Mouse (Mus musculus) heart, adult 2 months (tissue): Measurements from ENCODE around the gene Tldc2. TPM values are rescaled to one million over a fixed set of nuclear protein-coding genes. Genes with fewer than 3 reads are reported as not detected.

ENCODE experiments used
- DNase-seq, 2 experiments: peaks; one replicate each; pipeline ENCODE4 v3.0.0; 2021
- H3K27ac ChIP-seq: fragments of 200-600 bp; 2 replicates; pipeline ENCODE4 v1.8.1; 2022
- H3K27me3 ChIP-seq: fragments of 200-500 bp; 2 replicates; pipeline ENCODE4 v1.6.1; 2012; ENCODE audit warnings: mild to moderate bottlenecking, low read length, inconsistent platforms, mixed read lengths; ENCODE audit not compliant: control insufficient read depth, insufficient read depth
- H3K36me3 ChIP-seq: fragments of 200-500 bp; 2 replicates; pipeline ENCODE4 v1.6.1; 2012; ENCODE audit warnings: low read length, inconsistent platforms; ENCODE audit not compliant: control insufficient read depth, insufficient read depth
- H3K4me1 ChIP-seq: fragments of 200-500 bp; 2 replicates; pipeline ENCODE4 v1.6.1; 2011; ENCODE audit warnings: low read length; ENCODE audit not compliant: control insufficient read depth, insufficient read depth
- H3K4me3 ChIP-seq: fragments of 200-600 bp; 2 replicates; pipeline ENCODE4 v1.8.1; 2022
- H3K79me2 ChIP-seq: fragments of 200-500 bp; replicated peaks from 2 replicates; pipeline ENCODE4 v1.6.1; 2012; ENCODE audit warnings: mild to moderate bottlenecking, inconsistent platforms, low read length, moderate library complexity, mixed read lengths; ENCODE audit not compliant: control insufficient read depth, insufficient read depth
- H3K9ac ChIP-seq: fragments of 200-500 bp; 2 replicates; pipeline ENCODE4 v1.6.1; 2012; ENCODE audit warnings: low read depth, mild to moderate bottlenecking, control low read depth, inconsistent platforms, low read length, mixed read lengths
- CTCF ChIP-seq: fragments of 200-600 bp; IDR thresholded peaks from 2 replicates; pipeline ENCODE4 v1.8.1; 2022; ENCODE audit warnings: antibody characterized with exemption, mild to moderate bottlenecking, moderate library complexity
- EP300 ChIP-seq: fragments of 200-500 bp; IDR thresholded peaks from 2 replicates; pipeline ENCODE4 v1.6.1; 2011; ENCODE audit warnings: low read depth, low read length, control low read depth; ENCODE audit not compliant: insufficient read depth
- POLR2A ChIP-seq: fragments of 200-500 bp; IDR thresholded peaks from 2 replicates; pipeline ENCODE4 v1.6.1; 2011; ENCODE audit warnings: mild to moderate bottlenecking, low read depth, low read length, control low read depth; ENCODE audit not compliant: insufficient read depth
- WGBS: fragments of 180-500 bp; shearing (Covaris S2); methylation state at CpG from one replicate; pipeline ENCODE4 v1.1.7; 2018; 5-methylcytosine and 5-hydroxymethylcytosine counted together
- intact Hi-C: fragments of 180-260 bp; cut with DNase I; formaldehyde crosslinking; loops from one replicate; pipeline ENCODE4 v1.15.1; 2025
- polyA plus RNA-seq: library from polyadenylated mRNA; depleted of rRNA; stranded (reverse); fragments of >200 nt; gene quantifications from 2 replicates; pipeline ENCODE4 v1.2.3, GENCODE M21; 2012
- total RNA-seq, 2 experiments: library from RNA; stranded (reverse); gene quantifications; 2 replicates each; pipeline ENCODE4 v1.2.3; 2021

Gene Tldc2
- total and polyA plus RNA-seq, 3 experiments, result not detected

- Histone ChIP-seq H3K9ac (no peak overlapping the region), H3K27ac (no peak overlapping the region), H3K36me3 (no peaks in the 10 kb centered on the region), H3K4me3 (no peak overlapping the region), H3K79me2 (peaks cover 2% of the 10 kb centered on the region; the same call in 1 of the 2 replicates), H3K4me1 (peaks cover 4% of the 10 kb centered on the region; the same call in 1 of the 2 replicates), H3K27me3 (no peaks in the 10 kb centered on the region)
- 96% methylated on average over 5 of the region's 5 CpGs for WGBS
- intact Hi-C loops, result no loop called here
- no peak for DNase-seq
- TF ChIP-seq EP300, result no peak
- TF ChIP-seq POLR2A, result no peak
- no peak for TF ChIP-seq CTCF
Observed at GRCm38 (mm10) chr2:157053124-157053523, 33.7 kb upstream of the Tldc2 start.

- intact Hi-C loops, result loop anchor here (2.0 kb wide), 1 partner anchor 25 kb away; the partner anchor contains the start of gene Soga1
- H3K27me3 ChIP-seq, result no peaks in the 10 kb centered on the region
- no peak overlapping the region; the same call in 1 of the 2 replicates for H3K27ac ChIP-seq
- no peak for DNase-seq
- no peak overlapping the region for H3K4me3 ChIP-seq
- peaks cover 4% of the 10 kb centered on the region; the same call in 1 of the 2 replicates for H3K4me1 ChIP-seq
- whole genome bisulfite sequencing, result 89% methylated on average over 4 of the region's 4 CpGs
- no peak overlapping the region for H3K9ac ChIP-seq
- no peaks in the 10 kb centered on the region for H3K36me3 ChIP-seq
- peaks cover 2% of the 10 kb centered on the region for H3K79me2 ChIP-seq
- TF ChIP-seq POLR2A, result no peak
- TF ChIP-seq CTCF, result peak; percentile 61
Observed at GRCm38 (mm10) chr2:157053787-157054186, 33.1 kb upstream of the Tldc2 start.

GRCm38 (mm10) chr2:157054297-157054696, 32.6 kb upstream of the Tldc2 start:
- no peak overlapping the region; the same call in 1 of the 2 replicates for H3K27ac ChIP-seq
- intact Hi-C loops, result loop anchor here (2.0 kb wide), 1 partner anchor 25 kb away; the partner anchor contains the start of gene Soga1
- peaks cover 2% of the 10 kb centered on the region for H3K79me2 ChIP-seq
- peaks cover 4% of the 10 kb centered on the region; the same call in 1 of the 2 replicates for H3K4me1 ChIP-seq
- no peaks in the 10 kb centered on the region for H3K36me3 ChIP-seq
- no peak overlapping the region for H3K4me3 ChIP-seq
- TF ChIP-seq CTCF (no peak), EP300 (no peak), POLR2A (no peak)
- H3K9ac ChIP-seq, result no peak overlapping the region
- no peak for DNase-seq
- H3K27me3 ChIP-seq, result no peaks in the 10 kb centered on the region
- 59% methylated on average over 8 of the region's 8 CpGs for WGBS

- Histone ChIP-seq H3K4me3 (no peak overlapping the region), H3K36me3 (no peaks in the 10 kb centered on the region), H3K27ac (peak overlapping the region; percentile 30), H3K9ac (no peak overlapping the region), H3K4me1 (peaks cover 4% of the 10 kb centered on the region; the same call in 1 of the 2 replicates), H3K27me3 (no peaks in the 10 kb centered on the region), H3K79me2 (peaks cover 2% of the 10 kb centered on the region)
- intact Hi-C loops, result loop anchor here (2.0 kb wide), 1 partner anchor 24 kb away; the partner anchor contains the start of gene Soga1
- peak in 1 of 2 experiments; percentile 31 for DNase-seq
- TF ChIP-seq POLR2A (no peak), CTCF (no peak), EP300 (no peak)
- 20% methylated on average over 5 of the region's 5 CpGs for WGBS
Observed at GRCm38 (mm10) chr2:157054816-157055215, 32.0 kb upstream of the Tldc2 start.

GRCm38 (mm10) chr2:157055721-157056120, 31.1 kb upstream of the Tldc2 start:
- no peak overlapping the region; the same call in 1 of the 2 replicates for H3K27ac ChIP-seq
- H3K4me1 ChIP-seq, result peaks cover 2% of the 10 kb centered on the region; the same call in 1 of the 2 replicates
- WGBS, result 83% methylated on average over 6 of the region's 6 CpGs
- no peaks in the 10 kb centered on the region for H3K27me3 ChIP-seq
- no peak for DNase-seq
- no peak overlapping the region for H3K4me3 ChIP-seq
- peaks cover 1% of the 10 kb centered on the region; the same call in 1 of the 2 replicates for H3K79me2 ChIP-seq
- no peaks in the 10 kb centered on the region for H3K36me3 ChIP-seq
- TF ChIP-seq EP300 (no peak), CTCF (no peak)
- H3K9ac ChIP-seq, result no peak overlapping the region
- intact Hi-C loops, result loop anchor here (2.0 kb wide), 1 partner anchor 23 kb away; the partner anchor contains the start of gene Soga1

GRCm38 (mm10) chr2:157057186-157057585, 29.7 kb upstream of the Tldc2 start:
- 83% methylated on average over 3 of the region's 3 CpGs for WGBS
- no peak overlapping the region for H3K4me3 ChIP-seq
- intact Hi-C loops, result no loop called here
- peaks cover 1% of the 10 kb centered on the region; the same call in 1 of the 2 replicates for H3K79me2 ChIP-seq
- no peak for TF ChIP-seq CTCF
- TF ChIP-seq EP300, result no peak
- TF ChIP-seq POLR2A, result no peak
- no peak overlapping the region for H3K27ac ChIP-seq
- H3K4me1 ChIP-seq, result peaks cover 2% of the 10 kb centered on the region; the same call in 1 of the 2 replicates
- no peak overlapping the region for H3K9ac ChIP-seq
- no peaks in the 10 kb centered on the region for H3K27me3 ChIP-seq
- DNase-seq, result no peak
- no peaks in the 10 kb centered on the region for H3K36me3 ChIP-seq
